Mouse (Mus musculus) C2C12 (cell line): ENCODE data around the gene Glp1r.

Experiments used
- CEBPB ChIP-seq: IDR thresholded peaks from one replicate; pipeline ENCODE4 v1.6.1; 2011; ENCODE audit warnings: low read depth, mild to moderate bottlenecking, control low read depth, moderate library complexity
- CTCF ChIP-seq: IDR thresholded peaks from one replicate; pipeline ENCODE4 v1.5.1; 2011; ENCODE audit not compliant: control insufficient read depth, insufficient read depth, insufficient read length
- MYOG ChIP-seq: IDR thresholded peaks from one replicate; pipeline ENCODE4 v1.6.1; 2011; ENCODE audit not compliant: control insufficient read depth, insufficient read length; ENCODE audit errors: extremely low read depth
- USF1 ChIP-seq: IDR thresholded peaks from one replicate; pipeline ENCODE4 v1.6.1; 2011; ENCODE audit warnings: low read depth, mild to moderate bottlenecking, control low read depth, moderate library complexity

GRCm38 (mm10) chr17:30938554-30938953 is 36.9 kb downstream of the Glp1r start:
- no peak for TF ChIP-seq CTCF
- TF ChIP-seq CEBPB, result no peak
- TF ChIP-seq USF1, result no peak
- no peak for TF ChIP-seq MYOG
